7 mouse cellular contexts compared by ENCODE assay signal in genomic region chr7:73536579-73536978, GRCm38 (mm10). TPM values are rescaled to one million over a fixed set of nuclear protein-coding genes. Genes with fewer than 3 reads are reported as not detected.
DNase-seq lines count a peak whose midpoint lies in the region; ATAC-seq lines count a peak whose summit lies in the region.

No protein-coding gene starts in this region.

- peak overlapping the region; percentile 65 for H3K9ac ChIP-seq in forebrain, embryonic 13.5 days
- H3K9ac ChIP-seq in limb, embryonic 15.5 days: no peak overlapping the region
- no peak overlapping the region for H3K9ac ChIP-seq in stomach, embryonic 15.5 days

- no peaks in the 10 kb centered on the region for H3K27me3 ChIP-seq in megakaryocyte, embryonic 14.5 days (replicated peaks)
- no peaks in the 10 kb centered on the region for H3K27me3 ChIP-seq in forebrain, embryonic 13.5 days
- no peaks in the 10 kb centered on the region for H3K27me3 ChIP-seq in limb, embryonic 15.5 days
- no peaks in the 10 kb centered on the region for H3K27me3 ChIP-seq in stomach, embryonic 15.5 days (replicated peaks)

- no peak overlapping the region; the same call in 1 of the 2 replicates for H3K27ac ChIP-seq in forebrain, embryonic 13.5 days
- peak overlapping the region; percentile 84; the same call in 1 of the 2 replicates for H3K27ac ChIP-seq in limb, embryonic 15.5 days
- no peak overlapping the region for H3K27ac ChIP-seq in stomach, embryonic 15.5 days

- H3K36me3 ChIP-seq in megakaryocyte, embryonic 14.5 days (replicated peaks; ENCODE audit: low read length): peaks cover 49% of the 10 kb centered on the region
- H3K36me3 ChIP-seq in forebrain, embryonic 13.5 days (ENCODE audit: poor library complexity, severe bottlenecking): 0 out of 2 replicates have a peak, but pooled peaks cover 3% of the 10 kb centered on the region
- no peaks in the 10 kb centered on the region for H3K36me3 ChIP-seq in limb, embryonic 15.5 days
- no peaks in the 10 kb centered on the region for H3K36me3 ChIP-seq in stomach, embryonic 15.5 days

- H3K4me3 ChIP-seq in megakaryocyte, embryonic 14.5 days (replicated peaks): peak overlapping the region; percentile 93
- peak overlapping the region; percentile 45; the same call in 1 of the 2 replicates for H3K4me3 ChIP-seq in forebrain, embryonic 13.5 days
- peak overlapping the region; percentile 42; the same call in 1 of the 2 replicates for H3K4me3 ChIP-seq in limb, embryonic 15.5 days
- H3K4me3 ChIP-seq in stomach, embryonic 15.5 days (replicated peaks): 0 out of 2 replicates have a peak overlapping the region, but pooled peaks have one; percentile 45

- DNase-seq in embryo, embryonic 10 days (ENCODE audit: low spot score): no peak
- no peak for DNase-seq in right cerebral cortex, postnatal 25 days

- H3K4me1 ChIP-seq in megakaryocyte, embryonic 14.5 days: peaks cover 50% of the 10 kb centered on the region
- peaks cover 53% of the 10 kb centered on the region for H3K4me1 ChIP-seq in forebrain, embryonic 13.5 days
- peaks cover 43% of the 10 kb centered on the region for H3K4me1 ChIP-seq in limb, embryonic 15.5 days
- peaks cover 18% of the 10 kb centered on the region for H3K4me1 ChIP-seq in stomach, embryonic 15.5 days

- H3K9me3 ChIP-seq in megakaryocyte, embryonic 14.5 days: no peaks in the 10 kb centered on the region
- H3K9me3 ChIP-seq in forebrain, embryonic 13.5 days (replicated peaks): no peaks in the 10 kb centered on the region
- H3K9me3 ChIP-seq in limb, embryonic 15.5 days: no peaks in the 10 kb centered on the region
- no peaks in the 10 kb centered on the region for H3K9me3 ChIP-seq in stomach, embryonic 15.5 days

- peak overlapping the region; percentile 73 for H3K4me2 ChIP-seq in forebrain, embryonic 13.5 days
- peak overlapping the region; percentile 49; the same call in 1 of the 2 replicates for H3K4me2 ChIP-seq in limb, embryonic 15.5 days
- peak overlapping the region; percentile 50 for H3K4me2 ChIP-seq in stomach, embryonic 15.5 days

- no peak for ATAC-seq in megakaryocyte, adult 5-6 weeks (ENCODE audit: poor library complexity, severe bottlenecking)
- no peak for ATAC-seq in forebrain, embryonic 13.5 days
- ATAC-seq in limb, embryonic 15.5 days (ENCODE audit: insufficient number of reproducible peaks, low FRiP score, low TSS enrichment, low read depth): no peak
- no peak for ATAC-seq in stomach, embryonic 15.5 days (ENCODE audit: insufficient read depth, low FRiP score, low read depth)

- WGBS in forebrain, embryonic 13.5 days: 79% methylated on average over 2 of the region's 2 CpGs
- WGBS in limb, embryonic 15.5 days: 69% methylated on average over 2 of the region's 2 CpGs
- WGBS in stomach, embryonic 15.5 days: 62% methylated on average over 2 of the region's 2 CpGs

RNA-seq across cellular contexts. Expression of gene Chd2, which starts 5.1 kb away (rescaled TPM):
- polyA plus RNA-seq in megakaryocyte, embryonic 14.5 days (2012; ENCODE audit: insufficient read depth, low replicate concordance): 3.1 and 38.7 TPM in 2 replicates
- 51.4 and 54.4 TPM in 2 replicates for total RNA-seq in megakaryocyte, adult 5-6 weeks (2015)
- 88.6 and 119 TPM in 2 replicates for total RNA-seq in megakaryocyte, adult 5-6 weeks (2017)
- 62.8 TPM in 2 replicates for polyA plus RNA-seq in forebrain, embryonic 13.5 days (2015; fragmentation: Nextera tagmentation; extraction: Ambion mirVana)
- 48.6 and 51.7 TPM in 2 replicates for polyA plus RNA-seq in limb, embryonic 15.5 days (2015; fragmentation: Nextera tagmentation; extraction: Ambion mirVana)
- 43.3 and 48.8 TPM in 2 replicates for polyA plus RNA-seq in stomach, embryonic 15.5 days (2015; fragmentation: Nextera tagmentation; extraction: Ambion mirVana)

Comparison
In these comparisons a context has a peak if more than half of its experiments do, and no peak if none do; other contexts are left out.
1. H3K4me3 ChIP-seq: peak in every context shown above with its lines; median percentile 93 in megakaryocyte, embryonic 14.5 days; 45 in forebrain, embryonic 13.5 days; 45 in stomach, embryonic 15.5 days; 42 in limb, embryonic 15.5 days.